Mouse (Mus musculus): ENCODE measurements around the gene Glipr1l2.
"Not testable (repeated sequence)": the region's sequence is repeated elsewhere in the genome, so short reads cannot be mapped to it uniquely, and the experiment has no call there.

Glipr1l2 gene

DNA sequence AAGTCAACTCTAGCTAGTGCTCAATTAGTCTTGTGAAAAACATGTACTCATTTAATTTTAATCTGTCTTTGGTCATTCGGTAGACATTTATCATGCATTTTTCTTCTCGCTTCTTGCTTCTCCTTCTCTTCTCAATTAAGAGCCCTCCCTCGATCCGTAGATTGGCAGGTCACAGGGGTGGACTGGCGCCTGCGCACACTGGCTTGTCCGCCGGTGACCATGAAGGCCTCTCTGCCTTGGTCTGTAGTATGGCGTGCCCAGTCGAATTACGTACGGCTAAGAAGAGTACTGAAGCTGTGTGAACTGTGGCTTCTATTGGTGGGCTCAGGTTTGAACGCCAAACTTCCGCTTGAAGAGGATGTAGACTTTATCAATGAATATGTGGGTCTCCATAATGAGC lies at the start of gene Glipr1l2:
Gene Glipr1l2 (plus strand): TSS at position 198 of the 400 bp plus-strand sequence.
- in situ Hi-C loops (cut with MboI, MseI), result no loop called here

GRCm38 (mm10) chr10:112043523-112043922 lies 39.6 kb upstream of the Glipr1l2 start:
- in situ Hi-C loops (cut with MboI, MseI), result not testable (repeated sequence)

DNA sequence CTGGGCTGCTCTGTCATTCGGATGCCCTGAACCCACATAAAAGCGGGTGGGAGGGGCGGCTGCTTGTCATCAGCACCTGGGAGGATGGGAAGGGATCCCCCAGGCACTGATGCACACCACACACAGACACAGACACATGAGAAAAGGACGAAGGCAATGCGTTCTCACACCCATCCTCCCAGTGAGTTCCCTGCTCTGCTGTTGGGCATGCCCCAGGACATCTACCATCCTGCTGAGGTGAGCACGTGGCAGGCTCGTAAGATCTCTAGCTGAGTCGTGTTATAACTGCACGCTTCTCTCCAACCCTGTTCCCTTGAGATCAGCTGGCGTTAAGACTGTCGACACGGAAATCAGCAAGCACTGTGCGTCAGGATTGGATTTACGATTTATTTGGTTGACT lies 38.9 kb upstream of the Glipr1l2 start:
- in situ Hi-C loops (cut with MboI, MseI), result not testable (repeated sequence)

- in situ Hi-C loops (cut with MboI, MseI), result no loop called here
These were observed 31.9 kb upstream of the Glipr1l2 start for GRCm38 (mm10) chr10:112051220-112051619.

- in situ Hi-C loops (cut with MboI, MseI), result not testable (repeated sequence)
These were observed 31.2 kb upstream of the Glipr1l2 start for GRCm38 (mm10) chr10:112051956-112052355.

DNA sequence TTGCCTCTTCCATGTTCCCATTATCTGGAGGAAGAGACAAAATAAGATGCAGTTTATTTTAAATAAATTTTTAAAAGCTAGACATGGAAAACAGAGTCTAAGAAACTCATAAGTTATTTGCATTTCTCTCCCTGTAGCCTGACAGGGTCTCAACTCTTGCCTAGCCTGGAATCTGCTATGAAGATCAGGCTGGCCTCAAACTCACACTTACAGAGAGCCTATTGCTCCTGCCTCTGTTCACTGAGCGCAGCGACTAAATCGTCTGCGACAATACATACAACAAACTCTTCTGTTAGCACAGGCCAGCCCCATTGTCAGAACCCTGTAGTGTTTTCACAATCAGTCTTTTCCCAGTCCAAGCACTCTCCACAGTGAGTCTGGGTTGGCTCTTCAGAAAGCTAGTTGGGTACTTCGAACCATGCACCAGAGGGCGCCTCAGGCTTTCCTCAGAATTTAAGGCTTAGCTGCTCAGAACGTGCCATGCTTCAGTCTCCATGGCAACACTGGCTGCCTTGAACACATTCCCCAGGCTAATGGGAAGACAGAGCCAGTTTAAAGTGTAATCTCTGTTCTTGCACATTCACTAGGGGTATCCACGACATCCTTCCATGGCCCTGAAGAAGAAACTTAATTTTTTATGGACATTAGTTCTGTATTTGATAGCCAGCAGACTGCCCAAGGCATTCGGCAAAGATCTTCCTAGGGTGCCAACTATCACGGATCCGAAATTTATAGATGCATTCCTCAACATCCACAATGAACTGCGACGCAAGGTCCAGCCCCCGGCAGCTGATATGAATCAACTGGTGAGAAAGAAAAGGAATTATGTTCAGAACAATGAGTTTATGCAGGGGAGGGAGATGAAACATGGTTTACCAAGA lies 23.2 kb upstream of the Glipr1l2 start, which contains the start of gene Glipr1l1:
Gene Glipr1l1 (plus strand): TSS at position 488 of the 881 bp plus-strand sequence.
- in situ Hi-C loops (cut with MboI, MseI), result no loop called here

DNA sequence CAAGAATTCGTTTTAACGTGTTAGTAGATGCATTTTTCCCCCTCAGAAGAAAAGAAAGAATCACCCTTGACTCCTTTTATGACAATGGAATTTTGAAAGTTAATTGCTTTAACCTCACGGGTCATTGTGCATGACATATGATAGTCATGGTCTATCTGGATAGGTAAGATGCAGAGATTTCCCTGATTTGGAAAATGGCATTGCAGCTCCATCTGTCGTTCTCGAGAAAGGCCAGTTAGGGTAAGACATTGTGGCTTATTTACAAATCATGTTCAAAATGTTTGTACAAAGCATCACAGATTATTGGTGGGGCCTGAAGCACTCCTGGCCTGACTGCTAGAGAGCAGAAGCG lies 22.6 kb upstream of the Glipr1l2 start:
- in situ Hi-C loops (cut with MboI, MseI), result not testable (repeated sequence)

DNA sequence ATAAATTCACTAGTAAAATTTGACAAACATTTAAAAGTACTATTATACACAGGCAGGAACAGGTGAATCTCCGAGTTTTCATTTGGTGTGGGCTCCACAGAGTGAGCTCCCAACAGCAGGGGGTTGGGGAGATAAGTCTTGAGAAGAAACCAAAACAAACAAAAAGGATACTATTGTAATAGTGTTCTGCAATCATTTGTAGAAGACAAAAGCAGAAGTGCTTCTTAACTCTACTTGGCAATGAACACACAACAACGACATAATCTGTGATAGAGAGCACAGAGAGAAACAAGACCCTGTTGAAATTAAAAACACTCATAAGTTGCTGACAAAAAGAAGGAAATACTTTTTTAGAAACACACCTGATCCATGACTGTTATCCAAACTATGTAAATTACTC lies 3.1 kb upstream of the Glipr1l2 start:
- in situ Hi-C loops (cut with MboI, MseI), result no loop called here

- in situ Hi-C loops (cut with MboI, MseI), result not testable (repeated sequence)
These were observed 22.6 kb downstream of the Glipr1l2 start for GRCm38 (mm10) chr10:112105785-112106184.

- in situ Hi-C loops (cut with MboI, MseI), result loop anchor here (5.0 kb wide), 2 partner anchors 43 to 118 kb away; no protein-coding TSS in a partner anchor
These were observed 27.2 kb downstream of the Glipr1l2 start for GRCm38 (mm10) chr10:112110401-112110800.

GRCm38 (mm10) chr10:112125090-112125489 lies 41.9 kb downstream of the Glipr1l2 start:
- in situ Hi-C loops (cut with MboI, MseI), result not testable (repeated sequence)

- in situ Hi-C loops (cut with MboI, MseI), result not testable (repeated sequence)
These were observed 44.6 kb downstream of the Glipr1l2 start for GRCm38 (mm10) chr10:112127682-112128230.

DNA sequence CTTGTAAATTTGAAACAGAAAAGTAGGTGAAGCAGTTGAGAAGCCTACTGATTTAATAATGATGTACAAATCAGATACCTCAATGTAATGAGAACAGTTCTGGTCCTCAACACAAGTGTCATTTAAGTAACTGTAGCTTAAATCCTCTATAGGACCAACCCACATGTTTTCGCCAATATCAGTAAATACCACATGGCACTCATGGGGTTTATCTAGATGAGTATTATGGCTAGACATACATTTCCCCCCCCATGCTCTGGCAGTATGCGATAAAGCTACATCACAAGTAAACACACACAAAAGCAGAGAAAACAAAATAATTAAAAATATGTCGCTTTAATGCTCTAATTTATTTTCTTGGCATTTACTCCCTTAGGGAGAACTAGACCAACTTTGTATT lies 49.0 kb downstream of the Glipr1l2 start:
- in situ Hi-C loops (cut with MboI, MseI), result no loop called here

GRCm38 (mm10) chr10:112138050-112138870 lies 55.1 kb downstream of the Glipr1l2 start:
- in situ Hi-C loops (cut with MboI, MseI), result no loop called here

DNA sequence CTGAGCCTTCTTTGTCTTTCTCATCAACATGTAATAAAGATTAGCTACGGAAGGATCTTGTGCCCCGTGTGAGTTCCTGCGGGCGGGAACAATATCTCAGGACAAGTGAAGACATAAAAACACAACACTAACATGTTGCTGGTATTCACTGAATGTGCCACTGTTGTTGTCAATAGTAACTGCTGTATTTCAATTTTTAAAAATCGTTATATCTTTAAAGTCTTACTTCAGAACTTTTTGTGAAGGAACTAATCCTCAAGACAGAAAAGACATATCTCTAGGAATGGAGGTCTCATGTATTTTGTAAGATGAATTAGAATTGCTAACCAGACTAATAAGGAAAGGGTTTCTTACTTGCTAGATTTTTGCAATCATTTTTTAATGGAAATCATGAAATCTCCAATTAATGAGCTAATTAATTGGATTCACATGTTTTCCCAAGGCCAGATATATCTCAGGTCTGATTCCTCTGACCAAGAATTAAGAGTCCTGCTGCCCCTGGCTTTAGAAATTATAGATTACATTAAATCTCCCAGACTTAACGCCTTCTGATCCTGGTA lies 55.8 kb downstream of the Glipr1l2 start:
- in situ Hi-C loops (cut with MboI, MseI), result no loop called here

GRCm38 (mm10) chr10:112139834-112140233 lies 56.7 kb downstream of the Glipr1l2 start:
- in situ Hi-C loops (cut with MboI, MseI), result loop anchor here (10.0 kb wide), 1 partner anchor 665 kb away; no protein-coding TSS in a partner anchor

All from T-helper 2 cell (primary cell).